Mouse (Mus musculus): ENCODE measurements around the gene Ercc8.

- TF ChIP-seq CTCF (IDR thresholded peaks at IDR 0.05; ENCODE audit: low read depth, low read length) = no peak
- no peak for TF ChIP-seq EP300 (IDR thresholded peaks at IDR 0.05; ENCODE audit: insufficient read depth, low read depth, low read length)
- no peak for TF ChIP-seq POLR2A (IDR thresholded peaks at IDR 0.05; ENCODE audit: insufficient read depth, low read length)
These were observed 83.2 kb downstream of the Ercc8 start for GRCm38 (mm10) chr13:108241715-108242114.
